Mouse (Mus musculus) gastrocnemius, adult 8-10 months (tissue): Measurements from ENCODE around the gene Prokr2. TPM values are rescaled to one million over a fixed set of nuclear protein-coding genes. Genes with fewer than 3 reads are reported as not detected.

Experiments
- total RNA-seq, 4 experiments: library from RNA; stranded (reverse); gene quantifications; 2 replicates each; pipeline ENCODE4 v1.2.4; 2022

Prokr2 gene
- total RNA-seq, 4 experiments from 2014 or later, result not detected

Other genes starting within 250 kb of the Prokr2 start
- 10 to 100 TPM in 2 of 4 experiments, 1 to 10 TPM in 2; 8.0 to 10.3 (median 9.6) TPM for gene Slc23a2, start 240.3 kb downstream of the Prokr2 start, total RNA-seq
- 10 to 100 TPM; 25.1 to 30.6 (median 28.4) TPM for gene Tmem230, start 137.6 kb downstream of the Prokr2 start, total RNA-seq
- 10 to 100 TPM; 19.1 to 21.7 (median 20.9) TPM for gene Pcna, start 132.1 kb downstream of the Prokr2 start, total RNA-seq
- 10 to 100 TPM; 13.4 to 20.7 (median 15.7) TPM for gene Cds2, start 122.3 kb downstream of the Prokr2 start, total RNA-seq
- 100 to 1,000 TPM; 207 to 271 (median 240) TPM for gene Gpcpd1, start 202.3 kb upstream of the Prokr2 start, total RNA-seq